Mouse (Mus musculus): ENCODE data around the gene Gm21977. TPM values are rescaled to one million over a fixed set of nuclear protein-coding genes. Genes with fewer than 3 reads are reported as not detected.

Gm21977 gene
- total RNA-seq (2023), result not detected

DNA sequence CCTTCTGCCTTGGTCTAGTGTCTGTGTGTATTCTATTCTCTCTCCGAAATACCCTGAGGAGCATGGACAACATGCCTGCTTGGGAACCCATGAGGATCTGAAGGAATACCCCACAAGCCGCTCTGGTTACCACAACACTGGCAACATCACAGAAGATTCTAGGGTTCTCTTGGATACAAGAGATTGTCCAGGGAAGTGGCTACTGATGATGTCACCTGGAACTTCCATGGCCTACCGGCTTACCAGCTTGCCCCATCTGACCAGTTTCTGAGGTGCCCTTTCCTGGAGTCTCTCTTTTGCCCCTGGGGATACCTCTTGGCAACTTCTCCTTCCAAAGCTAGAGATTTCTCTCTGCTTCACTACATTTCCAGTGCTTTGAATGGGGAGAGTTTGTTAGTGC lies at the start of gene Gm21977:
Gm21977 (minus strand) TSS at position 101 of the 400 bp plus-strand sequence.

Other genes with a start within 250 kb of the Gm21977 start
- not detected for gene Gm3633, start 211.6 kb downstream of the Gm21977 start, total RNA-seq (2023)
- not detected for gene Gm10378, start 197.5 kb downstream of the Gm21977 start, total RNA-seq (2023)
- not detected for gene Gm3015, start 84.7 kb downstream of the Gm21977 start, total RNA-seq (2023)
- not detected for gene Gm10377, start 55.5 kb downstream of the Gm21977 start, total RNA-seq (2023)
- gene Gm8082, start 140.1 kb upstream of the Gm21977 start, total RNA-seq (2023), result not detected
- gene Gm10376, start 162.2 kb upstream of the Gm21977 start, total RNA-seq (2023), result not detected
- gene Gm8094, start 223.2 kb upstream of the Gm21977 start, total RNA-seq (2023), result not detected
- gene Gm8104, start 247.1 kb upstream of the Gm21977 start, total RNA-seq (2023), result not detected